Mouse (Mus musculus) hindbrain, embryonic 11.5 days (tissue): Measurements from ENCODE around the gene Rab29. TPM values are rescaled to one million over a fixed set of nuclear protein-coding genes. Genes with fewer than 3 reads are reported as not detected.

ENCODE experiments used
- ATAC-seq: fragments of 200-750 bp; cut with Nextera tagmentation; 2 replicates; pipeline ENCODE4 v1.8.0; 2017; ENCODE audit warnings: mild to moderate bottlenecking, moderate TSS enrichment, moderate library complexity; ENCODE audit not compliant: low FRiP score
- DNase-seq: peaks from one replicate; pipeline ENCODE4 v3.0.0-alpha.2; 2015; ENCODE audit warnings: low spot score
- H3K27ac ChIP-seq: fragments of 300-500 bp; sonication (generic); 2 replicates; pipeline ENCODE4 v1.5.1; 2014; ENCODE audit warnings: mild to moderate bottlenecking, low read depth, low read length
- H3K27me3 ChIP-seq: fragments of 300-500 bp; sonication (generic); 2 replicates; pipeline ENCODE4 v1.6.1; 2014; ENCODE audit warnings: mild to moderate bottlenecking, low read length, moderate library complexity, mixed read lengths; ENCODE audit not compliant: control insufficient read depth, insufficient read depth
- H3K36me3 ChIP-seq: fragments of 300-500 bp; sonication (generic); 2 replicates; pipeline ENCODE4 v1.6.1; 2014; ENCODE audit warnings: mild to moderate bottlenecking, low read length, moderate library complexity, mixed read lengths; ENCODE audit not compliant: control insufficient read depth, insufficient read depth
- H3K4me1 ChIP-seq: fragments of 300-500 bp; sonication (generic); replicated peaks from 2 replicates; pipeline ENCODE4 v1.6.1; 2014; ENCODE audit warnings: low read length, mixed read lengths; ENCODE audit not compliant: control insufficient read depth, insufficient read depth
- H3K4me2 ChIP-seq: fragments of 300-500 bp; sonication (generic); replicated peaks from 2 replicates; pipeline ENCODE4 v1.6.1; 2014; ENCODE audit warnings: mild to moderate bottlenecking, low read depth, low read length
- H3K4me3 ChIP-seq: fragments of 300-500 bp; sonication (generic); 2 replicates; pipeline ENCODE4 v1.5.1; 2014; ENCODE audit warnings: low read depth, low read length
- H3K9ac ChIP-seq: fragments of 300-500 bp; sonication (generic); 2 replicates; pipeline ENCODE4 v1.6.1; 2014; ENCODE audit warnings: low read depth, low read length
- H3K9me3 ChIP-seq: fragments of 300-500 bp; sonication (generic); 2 replicates; pipeline ENCODE4 v1.6.1; 2016; ENCODE audit warnings: low read length; ENCODE audit not compliant: control insufficient read depth
- WGBS: fragments of 180-500 bp; shearing (Covaris S2); extraction: QIAGEN DNeasy Blood & Tissue Kit; methylation state at CpG from one replicate; pipeline ENCODE4 v1.1.7; 2014; 5-methylcytosine and 5-hydroxymethylcytosine counted together
- polyA plus RNA-seq: library from polyadenylated mRNA; unstranded; fragments of >200 nt; fragmentation: Nextera tagmentation; extraction: Ambion mirVana; gene quantifications from 2 replicates; pipeline ENCODE4 v1.2.1, GENCODE M21; 2014

The Rab29 gene
- polyA plus RNA-seq, 1 experiment from 2014 or later: 14.5 TPM

DNA sequence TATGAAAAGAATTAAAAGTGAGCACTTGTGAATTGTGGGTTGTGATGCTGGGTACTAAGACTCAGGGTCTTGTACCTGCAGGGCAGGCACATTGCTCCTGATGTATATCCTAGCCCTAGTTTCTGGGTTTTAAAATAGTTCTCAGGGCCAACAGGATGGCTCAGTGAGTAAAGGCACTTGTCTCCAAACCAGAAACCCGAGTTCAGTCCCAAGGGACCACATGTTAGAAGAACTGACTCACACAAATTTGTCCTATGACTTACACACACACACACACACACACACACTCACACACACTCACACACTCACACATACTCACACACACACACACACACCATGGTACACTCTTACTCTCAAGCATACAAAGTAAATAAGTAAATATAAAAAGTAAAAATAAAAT, 5.8 kb downstream of the Rab29 start:
- 57% methylated on average over 1 of the region's 1 CpGs for WGBS
- H3K4me3 ChIP-seq: no peak overlapping the region
- ATAC-seq (no peak), DNase-seq (no peak)
- H3K4me2 ChIP-seq: no peak overlapping the region
- H3K27ac ChIP-seq: no peak overlapping the region
- H3K27me3 ChIP-seq: 0 out of 2 replicates have a peak, but pooled peaks cover 2% of the 10 kb centered on the region
- H3K4me1 ChIP-seq: no peaks in the 10 kb centered on the region
- no peaks in the 10 kb centered on the region for H3K36me3 ChIP-seq
- no peak overlapping the region for H3K9ac ChIP-seq
- H3K9me3 ChIP-seq: no peaks in the 10 kb centered on the region

GRCm38 (mm10) chr1:131879816-131880215, 12.8 kb downstream of the Rab29 start:
- ATAC-seq (no peak), DNase-seq (no peak)
- Histone ChIP-seq H3K9ac (no peak overlapping the region), H3K4me1 (no peaks in the 10 kb centered on the region), H3K27me3 (no peaks in the 10 kb centered on the region), H3K36me3 (no peaks in the 10 kb centered on the region), H3K4me2 (no peak overlapping the region), H3K9me3 (no peaks in the 10 kb centered on the region), H3K27ac (no peak overlapping the region), H3K4me3 (no peak overlapping the region)
- WGBS: 72% methylated on average over 2 of the region's 2 CpGs

DNA sequence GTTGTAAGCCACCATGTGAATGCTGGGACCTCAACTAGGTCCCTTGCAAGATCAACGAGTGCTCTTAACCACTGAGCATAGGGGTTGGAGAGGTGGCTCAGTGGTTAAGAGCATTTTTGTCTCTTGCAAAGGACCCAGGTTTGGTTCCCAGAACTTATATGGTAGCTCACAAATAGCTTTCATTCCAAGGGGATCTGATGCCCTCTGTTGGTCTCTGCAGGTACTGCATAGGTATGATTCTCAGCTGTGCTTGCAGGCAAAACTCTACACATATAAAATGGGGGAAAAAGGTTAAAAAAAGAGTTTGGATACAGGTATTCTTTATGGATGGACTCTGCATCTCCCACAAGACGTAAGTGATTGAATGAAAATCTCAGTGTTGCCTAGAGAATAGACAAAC, 15.8 kb downstream of the Rab29 start:
- ATAC-seq (no peak), DNase-seq (peak; percentile 41)
- Histone ChIP-seq H3K36me3 (no peaks in the 10 kb centered on the region), H3K4me2 (no peak overlapping the region), H3K4me1 (no peaks in the 10 kb centered on the region), H3K27me3 (no peaks in the 10 kb centered on the region), H3K9me3 (no peaks in the 10 kb centered on the region), H3K9ac (no peak overlapping the region), H3K27ac (no peak overlapping the region), H3K4me3 (no peak overlapping the region)
- WGBS: 61% methylated on average over 2 of the region's 2 CpGs

DNA sequence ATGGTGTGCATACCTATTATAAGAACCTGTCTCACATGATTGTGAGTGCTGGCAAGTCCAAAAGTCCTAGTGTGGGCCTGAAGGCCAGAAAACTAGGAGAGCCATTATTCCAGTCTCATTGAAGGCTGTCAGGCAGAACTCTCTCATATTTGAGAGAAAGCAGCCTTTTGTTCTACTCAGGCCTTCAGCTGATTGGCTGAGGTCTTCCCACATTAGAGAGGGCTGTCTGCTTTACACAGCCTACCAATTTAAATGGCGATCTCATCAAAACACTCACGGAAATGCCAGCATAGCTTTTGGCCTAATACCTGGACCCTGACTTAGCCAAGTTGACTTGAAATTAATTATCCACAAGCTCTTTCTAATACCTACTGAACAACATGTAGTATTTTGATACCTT, 19.1 kb downstream of the Rab29 start:
- WGBS: 79% methylated on average over 2 of the region's 2 CpGs

GRCm38 (mm10) chr1:131886641-131887040, 19.6 kb downstream of the Rab29 start:
- Histone ChIP-seq H3K36me3 (no peaks in the 10 kb centered on the region), H3K27ac (no peak overlapping the region), H3K4me2 (no peak overlapping the region), H3K4me1 (no peaks in the 10 kb centered on the region), H3K27me3 (no peaks in the 10 kb centered on the region), H3K9me3 (no peaks in the 10 kb centered on the region), H3K9ac (no peak overlapping the region), H3K4me3 (no peak overlapping the region)
- no peak for DNase-seq
- ATAC-seq: no peak
- 88% methylated on average over 3 of the region's 3 CpGs for WGBS

More for the DNA sequence above, 19.1 kb downstream of the Rab29 start:
- Histone ChIP-seq H3K27me3 (no peaks in the 10 kb centered on the region), H3K4me2 (no peak overlapping the region), H3K27ac (no peak overlapping the region), H3K36me3 (no peaks in the 10 kb centered on the region), H3K4me3 (no peak overlapping the region), H3K9me3 (no peaks in the 10 kb centered on the region), H3K9ac (no peak overlapping the region), H3K4me1 (no peaks in the 10 kb centered on the region)
- ATAC-seq (no peak), DNase-seq (no peak)

DNA sequence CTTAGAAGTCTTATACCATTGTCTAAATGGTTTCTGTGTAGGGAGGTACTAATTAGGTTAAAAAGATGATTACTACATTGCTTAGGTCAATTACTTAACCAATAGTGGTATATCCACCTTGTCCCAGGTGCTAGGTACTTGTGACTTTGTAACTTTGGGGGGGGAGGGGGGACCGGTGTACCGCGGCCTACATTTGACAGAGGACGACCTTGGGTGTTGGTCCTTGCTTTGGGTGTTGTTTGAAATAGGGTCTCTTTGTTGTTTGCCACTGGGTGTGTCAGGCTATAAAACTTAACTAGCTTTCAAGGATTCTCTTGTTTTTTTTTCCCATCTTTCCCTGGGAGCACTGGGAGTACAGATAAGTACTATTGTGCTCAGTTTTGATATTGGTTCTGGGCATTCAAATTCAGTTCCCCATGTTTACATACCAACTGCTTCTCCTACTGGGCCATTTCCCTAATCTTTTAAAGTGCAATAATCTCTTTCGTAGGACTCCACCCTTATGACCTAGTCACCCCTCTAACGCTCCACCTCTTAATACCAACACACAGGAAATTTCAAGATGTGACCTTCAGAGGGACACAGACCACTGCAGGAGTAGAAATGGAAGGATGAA, 23.1 kb downstream of the Rab29 start:
- Histone ChIP-seq H3K4me1 (no peaks in the 10 kb centered on the region), H3K27ac (no peak overlapping the region), H3K27me3 (no peaks in the 10 kb centered on the region), H3K4me3 (no peak overlapping the region), H3K36me3 (no peaks in the 10 kb centered on the region), H3K9ac (no peak overlapping the region), H3K4me2 (no peak overlapping the region), H3K9me3 (no peaks in the 10 kb centered on the region)
- no peak for DNase-seq
- ATAC-seq: no peak
- WGBS: 78% methylated on average over 6 of the region's 6 CpGs

DNA sequence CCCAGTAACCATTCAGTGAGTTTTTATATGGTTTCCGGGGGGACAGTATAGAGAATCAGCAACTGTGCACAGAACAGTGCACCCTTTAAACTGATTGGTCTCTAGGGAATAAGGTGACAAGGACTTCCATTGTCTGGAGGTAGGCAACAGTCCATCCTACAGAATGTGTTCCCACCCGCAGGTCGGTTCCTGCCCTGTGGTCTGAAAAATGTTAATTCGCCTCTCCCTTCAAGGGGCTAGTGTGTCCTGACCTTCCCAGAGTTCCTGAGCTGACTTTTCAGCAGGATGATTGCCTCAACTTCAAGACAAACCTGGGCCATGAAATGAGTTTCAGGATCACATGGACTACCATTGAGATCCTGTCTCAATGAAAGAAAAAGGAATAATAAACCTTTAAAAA, 24.4 kb downstream of the Rab29 start:
- Histone ChIP-seq H3K36me3 (no peaks in the 10 kb centered on the region), H3K4me2 (no peak overlapping the region), H3K4me1 (no peaks in the 10 kb centered on the region), H3K4me3 (no peak overlapping the region), H3K9ac (no peak overlapping the region), H3K27ac (no peak overlapping the region), H3K27me3 (no peaks in the 10 kb centered on the region), H3K9me3 (no peaks in the 10 kb centered on the region)
- ATAC-seq (no peak), DNase-seq (no peak)
- WGBS: 63% methylated on average over 4 of the region's 4 CpGs

DNA sequence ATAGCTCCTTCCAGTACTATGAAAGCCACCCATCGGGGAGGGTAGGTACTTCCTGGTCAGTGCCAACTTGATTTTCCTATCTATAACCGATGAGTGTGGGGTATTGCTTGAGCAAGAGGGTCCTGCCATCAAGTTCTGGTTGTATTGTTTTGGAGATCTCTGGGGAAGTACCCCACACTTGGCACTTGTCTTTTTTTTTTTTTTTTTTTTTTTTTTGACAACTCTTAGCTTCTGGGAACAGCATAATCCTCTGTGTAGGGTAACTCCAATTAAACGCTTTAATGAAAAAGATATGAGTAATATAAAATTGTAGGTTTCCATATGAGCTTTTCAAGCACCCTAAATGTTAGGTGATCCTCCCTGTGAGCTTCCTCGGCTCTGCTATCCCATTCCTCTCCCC, 35.7 kb downstream of the Rab29 start:
- no peak overlapping the region for H3K4me3 ChIP-seq
- DNase-seq: no peak
- H3K9ac ChIP-seq: no peak overlapping the region
- no peaks in the 10 kb centered on the region for H3K9me3 ChIP-seq
- H3K4me2 ChIP-seq: no peak overlapping the region
- 93% methylated on average over 4 of the region's 4 CpGs for WGBS
- H3K27ac ChIP-seq: no peak overlapping the region
- no peaks in the 10 kb centered on the region for H3K4me1 ChIP-seq
- no peaks in the 10 kb centered on the region for H3K27me3 ChIP-seq
- no peak for ATAC-seq
- H3K36me3 ChIP-seq: no peaks in the 10 kb centered on the region

- WGBS: 90% methylated on average over 7 of the region's 7 CpGs
- DNase-seq (no peak), ATAC-seq (no peak)
- no peak overlapping the region for H3K27ac ChIP-seq
- no peaks in the 10 kb centered on the region for H3K4me1 ChIP-seq
- H3K4me2 ChIP-seq: no peak overlapping the region
- H3K9ac ChIP-seq: no peak overlapping the region
- no peaks in the 10 kb centered on the region for H3K9me3 ChIP-seq
- no peaks in the 10 kb centered on the region for H3K36me3 ChIP-seq
- no peaks in the 10 kb centered on the region for H3K27me3 ChIP-seq
- no peak overlapping the region for H3K4me3 ChIP-seq
Measured at GRCm38 (mm10) chr1:131903251-131903650, 36.2 kb downstream of the Rab29 start.
